Mouse (Mus musculus) T-cell, adult 2 months (primary cell): ENCODE measurements around the gene Tex14.
"Not testable (repeated sequence)": the region's sequence is repeated elsewhere in the genome, so short reads cannot be mapped to it uniquely, and the experiment has no call there.

Source experiments
- DNase-seq: peaks from one replicate; pipeline ENCODE4 v3.0.0; 2022; ENCODE audit warnings: low spot score

Gene Tex14

DNA sequence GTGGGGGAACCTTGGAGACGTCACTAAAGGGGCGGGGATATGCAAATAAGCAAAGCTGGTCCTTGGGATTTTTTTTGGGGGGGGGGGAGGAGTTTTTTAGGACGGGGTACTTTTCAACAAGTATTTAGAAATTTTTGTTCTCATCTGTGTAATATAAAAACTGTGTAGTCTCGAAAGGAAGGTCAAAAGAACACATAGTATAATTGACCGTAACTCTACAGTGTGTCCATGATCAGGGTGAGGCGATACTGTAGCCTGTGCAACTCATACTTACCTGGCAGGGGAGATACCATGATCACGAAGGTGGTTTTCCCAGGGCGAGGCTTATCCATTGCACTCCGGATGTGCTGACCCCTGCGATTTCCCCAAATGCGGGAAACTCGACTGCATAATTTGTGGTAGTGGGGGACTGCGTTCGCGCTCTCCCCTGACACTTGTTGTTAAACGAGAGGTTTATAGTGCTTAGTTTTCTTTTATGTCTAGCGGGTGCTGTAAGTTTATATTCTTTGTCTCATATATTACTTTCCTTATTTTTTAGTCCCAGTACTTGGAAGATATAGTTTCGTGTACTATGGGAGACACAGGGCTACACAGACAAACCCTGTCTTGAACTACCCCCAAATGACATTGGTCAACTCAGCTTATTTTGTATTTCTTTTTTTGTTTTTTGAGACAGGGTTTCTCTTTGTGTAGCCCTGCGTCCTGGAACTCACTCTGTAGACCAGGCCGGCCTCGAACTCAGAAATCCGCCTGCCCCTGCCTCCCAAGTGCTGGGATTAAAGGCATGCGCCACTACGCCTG, 21.8 kb downstream of the Tex14 start:
- peak; percentile 90 for DNase-seq

DNA sequence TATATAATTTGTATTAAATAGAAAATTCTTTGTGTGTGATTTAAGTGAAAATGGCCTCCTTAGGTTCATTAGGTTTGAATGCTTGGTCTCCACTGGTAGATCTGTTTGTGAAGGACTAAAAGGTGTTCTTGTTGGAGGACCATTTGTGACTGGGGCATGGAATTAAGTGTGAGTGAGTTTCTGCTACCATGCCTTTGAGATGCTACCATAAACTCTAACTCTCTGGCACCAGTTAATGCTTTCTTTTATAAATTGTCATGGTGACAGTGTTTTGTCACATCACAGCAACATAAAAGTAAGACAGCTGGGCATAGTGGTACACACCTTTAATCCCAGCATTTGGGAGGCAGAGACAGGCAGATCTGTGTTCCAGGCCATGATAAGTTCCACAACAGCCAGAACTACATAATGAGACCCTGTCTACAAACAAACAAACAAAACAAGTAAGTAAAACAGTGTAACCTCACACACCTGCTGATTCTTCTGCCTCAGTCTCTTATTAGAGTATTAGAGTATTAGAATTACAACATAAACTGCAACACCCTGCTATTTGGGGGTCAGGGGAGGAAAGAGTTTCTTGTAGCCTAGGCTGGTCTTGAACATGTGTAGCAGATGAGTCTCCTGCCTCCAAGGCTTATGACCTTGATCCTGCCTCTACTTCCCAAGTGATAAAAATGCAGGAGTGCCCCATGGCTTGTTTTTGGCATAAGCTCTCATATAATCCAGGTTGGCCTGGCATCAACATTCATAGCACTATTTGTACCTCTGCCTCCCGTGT, 22.6 kb downstream of the Tex14 start:
- no peak for DNase-seq

DNA sequence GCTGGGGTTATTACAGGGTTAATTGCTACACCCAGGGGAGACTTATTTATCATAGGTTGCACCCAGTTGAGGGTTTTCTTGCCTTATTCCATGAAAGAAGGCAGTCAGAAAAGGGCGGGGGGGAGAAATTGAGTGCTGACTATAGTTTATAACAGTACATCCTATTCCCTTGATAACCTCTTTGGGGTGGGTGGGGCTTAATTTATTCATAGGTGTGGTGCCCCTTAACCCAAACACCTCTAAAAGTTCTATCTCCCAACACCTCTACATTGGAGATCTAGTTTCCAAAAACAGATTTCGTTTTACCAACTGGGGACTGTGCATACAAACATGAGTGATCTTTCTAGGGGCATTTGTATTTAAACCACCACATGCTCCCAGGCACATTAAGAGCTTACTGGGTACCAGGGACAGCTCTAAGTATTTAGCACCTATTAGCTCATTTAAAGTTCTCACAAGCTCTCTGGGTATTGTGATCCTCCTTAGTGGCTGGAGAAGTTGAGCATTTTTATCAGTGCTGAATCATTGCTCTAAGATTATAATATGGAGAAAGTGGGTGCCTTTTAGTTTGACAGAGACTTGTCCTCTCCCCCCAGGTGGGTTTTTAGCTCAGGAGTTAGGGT, 23.3 kb downstream of the Tex14 start:
- DNase-seq, result no peak

DNA sequence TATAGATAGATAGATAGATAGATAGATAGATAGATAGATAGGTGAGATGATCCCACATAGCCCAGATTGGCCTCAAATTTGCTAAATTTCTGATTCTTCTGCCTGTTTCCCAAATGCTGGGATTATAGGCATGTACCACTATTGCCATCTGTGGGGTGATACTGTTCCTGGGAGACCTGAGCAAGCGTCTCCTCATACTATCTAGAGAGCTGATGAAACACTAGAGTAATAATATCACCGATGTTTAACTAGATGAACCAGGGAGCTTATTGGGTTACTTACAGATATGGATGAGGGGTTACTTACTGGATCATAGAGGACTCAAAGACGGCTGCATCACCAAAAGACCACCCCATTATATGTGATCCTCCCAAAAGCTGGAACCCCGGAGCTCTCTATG, 24.5 kb downstream of the Tex14 start:
- no peak for DNase-seq

DNA sequence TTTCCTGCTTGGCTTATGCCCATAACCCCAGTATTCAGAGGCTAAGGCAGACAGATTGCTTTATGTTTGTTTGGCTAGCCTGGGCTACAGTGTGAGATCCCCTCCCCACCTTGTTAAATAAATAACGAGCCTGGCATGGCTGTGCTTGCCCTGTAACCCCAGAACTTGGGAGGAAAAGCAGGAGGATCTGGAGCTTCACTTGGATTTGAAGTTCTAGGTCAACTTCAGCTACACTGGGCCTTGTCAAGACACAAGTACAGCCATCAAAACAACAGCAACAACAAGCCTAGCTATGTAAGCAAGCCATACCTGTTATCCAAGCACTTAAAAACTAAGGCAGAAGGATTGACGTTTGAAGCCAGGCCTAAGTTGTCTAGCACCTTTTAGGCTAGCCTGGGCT, 25.5 kb downstream of the Tex14 start:
- DNase-seq, result no peak

DNA sequence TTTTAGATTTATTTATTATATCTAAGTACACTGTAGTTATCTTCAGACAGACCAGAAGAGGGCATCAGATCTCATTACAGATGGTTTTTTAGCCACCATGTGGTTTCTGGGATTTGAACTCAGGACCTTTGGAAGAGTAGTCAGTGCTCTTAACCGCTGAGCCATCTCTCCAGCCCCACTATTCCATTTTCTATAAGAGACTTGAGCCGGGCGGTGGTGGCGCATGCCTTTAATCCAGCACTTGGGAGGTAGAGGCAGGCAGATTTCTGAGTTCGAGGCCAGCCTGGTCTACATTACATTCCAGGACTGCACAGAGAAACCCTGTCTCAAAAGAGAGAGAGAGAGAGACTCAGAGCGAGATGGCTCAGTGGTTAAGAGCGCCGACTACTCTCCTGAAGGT, 26.9 kb downstream of the Tex14 start:
- DNase-seq, result not testable (repeated sequence)

DNA sequence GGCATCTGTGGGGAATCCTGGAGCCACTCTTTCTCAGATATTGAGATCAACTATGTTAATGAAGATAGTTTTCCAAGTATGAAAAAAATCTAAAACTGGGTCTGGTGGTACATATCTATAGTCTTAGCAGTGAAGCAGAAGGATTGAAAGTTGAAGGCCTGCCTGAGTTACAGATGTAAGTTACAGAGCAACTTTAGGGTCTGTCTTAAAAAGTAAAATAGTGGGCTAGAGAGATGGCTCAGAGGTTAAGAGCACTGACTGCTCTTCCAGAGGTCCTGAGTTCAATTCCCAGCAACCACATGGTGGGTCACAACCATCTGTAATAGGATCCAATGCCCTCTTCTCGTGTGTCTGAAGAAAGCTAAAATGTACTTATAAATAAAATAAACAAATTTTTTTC, 27.6 kb downstream of the Tex14 start:
- no peak for DNase-seq

DNA sequence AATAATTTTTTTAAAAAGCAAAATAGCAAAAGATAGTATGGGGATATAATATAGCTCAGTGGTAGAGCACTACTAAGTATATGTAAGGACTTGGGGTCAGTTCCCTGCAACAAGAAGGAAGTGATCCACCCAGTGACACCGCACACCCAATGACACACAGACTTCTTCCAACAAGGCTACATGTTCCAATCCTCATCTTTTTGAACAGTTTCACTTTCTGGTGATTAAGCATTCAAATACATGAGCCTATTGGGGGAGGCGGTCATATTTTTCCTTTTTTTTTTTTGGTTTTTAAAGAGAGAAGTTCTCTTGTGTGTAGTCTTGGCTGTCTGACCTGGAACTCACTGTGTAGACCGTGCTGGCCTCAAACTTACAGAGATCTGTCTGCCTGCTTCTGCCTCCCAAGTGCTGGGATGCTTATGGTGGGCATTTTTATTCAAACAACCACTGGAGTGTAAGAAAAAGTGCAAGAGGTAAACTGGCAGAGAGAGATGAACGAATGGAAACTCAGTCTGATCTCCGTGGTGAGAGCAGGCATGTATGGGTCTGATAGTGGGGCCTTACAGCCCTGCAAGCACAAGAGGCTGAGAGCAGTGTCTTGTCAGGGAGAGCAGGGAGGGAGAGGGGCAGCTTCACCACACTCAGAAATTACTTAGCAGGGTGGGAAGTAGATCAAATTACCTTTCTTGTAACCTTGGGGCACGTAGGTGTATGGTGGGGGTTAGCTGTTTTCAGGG, 28.2 kb downstream of the Tex14 start:
- DNase-seq, result no peak

DNA sequence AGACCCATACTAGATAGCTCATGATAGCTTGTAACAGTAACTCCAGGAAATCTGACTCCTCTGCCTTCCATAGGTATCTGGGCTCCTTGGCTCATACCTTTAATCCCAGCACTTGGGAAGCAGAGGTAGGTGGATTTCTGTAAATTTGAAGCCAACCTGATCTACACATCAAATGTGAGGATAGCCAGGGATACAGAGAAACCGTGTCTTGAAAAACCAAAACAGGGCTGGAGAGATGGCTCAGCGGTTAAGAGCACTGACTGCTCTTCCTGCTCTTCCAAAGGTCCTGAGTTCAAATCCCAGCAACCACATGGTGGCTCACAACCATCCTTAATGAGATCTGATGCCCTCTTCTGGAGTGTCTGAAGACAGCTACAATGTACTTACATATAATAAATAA, 30.2 kb downstream of the Tex14 start:
- not testable (repeated sequence) for DNase-seq

DNA sequence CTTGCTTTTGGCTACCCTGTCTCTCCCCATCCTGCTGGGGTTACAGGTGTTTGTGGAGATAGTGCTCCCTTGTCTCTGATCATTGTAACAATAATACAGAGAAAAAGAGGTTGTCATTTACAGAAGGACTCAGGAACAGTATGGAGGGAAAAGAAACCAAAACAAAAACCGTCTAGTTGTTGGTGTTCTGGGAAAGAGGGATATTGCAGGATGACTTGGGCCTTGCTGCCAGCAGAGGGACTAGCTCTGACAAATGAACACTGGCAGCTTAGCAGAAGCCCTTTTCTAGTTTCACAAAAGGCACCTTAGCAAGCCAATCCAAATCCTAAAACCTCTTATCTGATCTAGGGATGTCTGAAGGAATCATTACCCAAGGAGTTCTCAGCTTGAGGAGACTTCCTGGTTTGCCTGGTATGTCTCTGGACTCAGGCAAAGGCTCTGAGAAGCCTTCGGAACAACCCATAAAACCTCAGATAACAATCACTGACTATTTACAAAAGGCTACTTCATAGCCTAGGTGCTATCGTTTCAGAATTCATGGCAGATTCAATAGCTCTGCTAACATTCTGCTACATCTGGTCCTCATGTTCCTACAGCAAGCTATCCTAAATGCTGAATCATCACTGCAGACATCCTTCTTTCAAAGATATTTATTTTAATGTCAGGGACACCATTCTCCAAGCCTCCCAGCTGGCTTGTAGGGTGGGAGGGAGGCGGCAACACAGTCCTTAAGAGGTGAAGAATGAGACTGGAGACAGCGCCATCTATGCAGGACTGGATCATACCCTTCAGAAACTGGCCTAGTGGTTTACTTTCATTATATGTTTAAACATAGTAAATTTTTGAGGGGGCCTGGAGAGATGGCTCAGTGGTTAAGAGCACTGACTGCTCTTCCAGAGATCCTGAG, 31.7 kb downstream of the Tex14 start:
- no peak for DNase-seq

DNA sequence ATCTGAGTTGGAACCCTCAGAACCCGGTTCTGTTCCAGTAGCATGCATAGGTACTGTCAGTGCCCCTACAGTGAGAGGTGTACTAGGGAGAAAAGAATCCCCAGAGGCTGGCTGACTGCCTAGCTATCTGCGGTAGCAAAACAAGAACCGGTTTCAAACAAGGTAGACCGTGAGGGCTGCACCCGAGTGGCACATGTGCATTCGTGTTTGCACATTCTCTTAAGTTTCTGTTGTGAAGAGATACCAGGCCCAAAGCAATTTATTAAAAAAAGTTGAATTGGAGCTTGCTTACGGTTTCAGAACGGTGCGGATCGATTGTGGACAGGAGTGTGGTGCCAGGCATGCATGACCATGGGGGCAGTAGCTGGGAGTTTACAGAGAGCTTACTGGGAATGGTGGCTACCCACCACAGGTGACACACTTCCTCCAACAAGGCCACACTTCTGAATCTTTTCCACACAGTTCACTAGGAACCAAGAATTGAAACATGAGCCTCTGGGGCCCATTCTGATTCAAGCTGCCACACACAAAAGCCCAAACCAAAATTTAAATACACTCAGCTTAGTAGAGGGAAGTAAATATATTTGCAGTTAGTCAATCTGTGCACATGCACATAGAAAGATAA, 35.0 kb downstream of the Tex14 start:
- DNase-seq, result no peak

DNA sequence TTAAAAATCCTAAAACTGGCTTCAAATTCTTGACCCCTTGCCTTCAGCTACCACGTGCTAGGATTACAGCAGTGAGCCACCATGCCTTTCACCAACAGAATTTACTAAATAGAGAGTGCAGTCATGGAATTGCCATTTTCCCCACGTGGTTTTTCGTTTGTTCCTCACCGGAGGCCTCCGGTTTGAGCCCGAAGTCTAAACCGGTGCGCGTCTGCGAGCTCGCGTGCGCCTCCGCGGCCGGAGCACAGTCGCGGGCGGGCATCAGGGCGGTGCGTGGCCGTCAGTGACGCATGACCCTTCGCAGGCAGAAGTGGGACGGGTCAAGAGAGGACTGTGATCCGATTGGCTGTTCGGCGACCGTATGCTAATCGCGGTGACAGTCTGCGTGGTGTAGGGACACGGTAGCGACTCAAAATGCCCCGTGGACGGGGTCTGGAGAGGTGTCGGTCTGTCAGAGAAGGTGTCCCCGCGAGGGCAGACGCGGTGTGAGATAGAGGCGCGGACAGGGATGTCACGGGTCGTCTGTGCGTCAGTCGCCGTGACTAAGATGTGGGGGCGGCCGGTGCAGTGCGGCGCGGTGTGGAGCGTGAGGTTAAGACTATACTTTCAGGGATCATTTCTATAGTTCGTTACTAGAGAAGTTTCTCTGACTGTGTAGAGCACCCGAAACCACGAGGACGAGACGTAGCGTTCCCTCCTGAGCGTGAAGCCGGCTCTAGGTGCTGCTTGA, 37.9 kb downstream of the Tex14 start:
- DNase-seq, result peak; percentile 77

DNA sequence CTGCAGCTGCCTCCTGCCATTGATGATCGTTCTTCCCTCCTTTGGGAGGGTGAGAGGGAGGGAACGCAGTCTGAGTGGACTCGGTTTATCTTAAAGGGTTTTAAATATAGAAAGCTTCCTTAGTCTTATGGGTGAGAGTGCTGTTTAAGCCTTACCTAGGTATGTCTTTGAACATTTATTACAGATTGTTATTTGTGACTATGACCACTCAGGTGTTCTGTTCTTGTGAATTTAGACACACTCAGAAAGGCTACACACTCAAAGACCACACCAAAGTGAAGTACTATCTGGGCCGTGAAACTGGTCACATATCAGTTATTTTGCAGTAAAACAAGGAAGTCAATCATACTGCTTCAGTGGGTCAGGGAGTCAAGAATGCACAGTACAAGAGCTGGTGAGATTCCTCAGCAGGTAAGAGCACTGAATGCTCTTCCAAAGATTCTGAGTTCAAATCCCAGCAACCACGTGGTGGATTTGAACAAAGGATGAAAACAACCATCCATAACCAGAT, 38.6 kb downstream of the Tex14 start:
- peak; percentile 84 for DNase-seq

DNA sequence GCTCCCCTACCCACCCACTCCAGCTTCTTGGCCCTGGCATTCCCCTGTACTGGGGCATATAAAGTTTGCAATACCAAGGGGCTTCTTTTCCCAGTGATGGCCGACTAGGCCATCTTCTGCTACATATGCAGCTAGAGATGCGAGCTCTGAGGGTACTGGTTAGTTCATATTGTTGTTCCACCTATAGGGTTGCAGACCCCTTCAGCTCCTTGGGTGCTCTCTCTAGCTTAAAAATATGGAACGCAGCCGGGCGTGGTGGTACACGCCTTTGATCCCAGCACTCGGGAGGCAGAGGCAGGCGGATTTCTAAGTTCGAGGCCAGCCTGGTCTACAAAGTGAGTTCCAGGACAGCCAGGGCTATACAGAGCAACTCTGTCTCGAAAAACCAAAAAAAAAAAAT, 39.2 kb downstream of the Tex14 start:
- DNase-seq, result not testable (repeated sequence)

DNA sequence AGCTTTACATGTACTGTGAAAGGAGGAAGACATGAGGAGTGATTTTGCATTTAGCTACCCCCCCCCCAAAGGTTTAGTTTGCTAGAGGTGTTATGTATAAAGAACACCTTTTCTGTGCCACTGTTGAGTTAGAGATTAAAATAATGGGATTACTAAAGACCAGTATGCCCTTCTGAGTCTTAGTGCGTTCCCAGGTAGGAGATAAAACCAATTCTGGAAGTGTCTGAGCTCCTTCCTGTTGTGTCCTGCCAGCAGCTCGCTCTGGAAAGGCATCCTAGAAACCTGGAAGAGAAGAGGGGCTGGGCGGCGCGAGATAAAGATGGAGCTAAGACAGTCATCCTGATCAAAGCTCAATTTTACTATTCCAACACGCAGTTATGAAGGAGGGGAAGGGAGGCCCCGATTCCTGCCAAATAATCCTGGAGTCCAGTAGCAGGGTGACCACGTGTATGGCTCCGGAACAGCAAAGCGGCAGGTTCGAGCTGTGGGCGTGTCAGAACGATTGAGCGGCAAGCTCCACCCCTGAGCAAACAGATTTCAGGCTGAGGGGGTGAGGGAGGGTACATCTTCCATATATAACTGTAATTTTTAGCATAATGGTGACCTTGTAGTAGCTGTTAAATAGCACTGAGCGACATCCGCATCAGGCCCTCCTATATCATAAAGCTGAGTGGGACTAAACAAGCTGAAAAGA, 40.0 kb downstream of the Tex14 start:
- no peak for DNase-seq

DNA sequence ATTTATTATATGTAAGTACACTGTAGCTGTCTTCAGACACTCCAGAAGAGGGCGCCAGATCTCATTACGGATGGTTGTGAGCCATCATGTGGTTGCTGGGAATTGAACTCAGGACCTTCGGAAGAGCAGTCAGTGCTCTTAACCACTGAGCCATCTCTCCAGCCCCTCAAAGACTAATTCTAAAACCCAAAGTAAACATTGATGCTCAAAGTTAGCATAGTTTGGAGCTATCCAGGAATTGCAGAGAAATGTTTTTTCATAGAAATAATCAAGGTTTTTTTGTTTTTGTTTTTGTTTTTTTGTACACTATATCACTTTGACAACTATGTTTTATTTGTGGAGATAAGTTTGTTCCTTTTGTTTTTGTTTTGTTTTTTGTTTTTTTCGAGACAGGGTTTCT, 40.7 kb downstream of the Tex14 start:
- DNase-seq, result not testable (repeated sequence)

DNA sequence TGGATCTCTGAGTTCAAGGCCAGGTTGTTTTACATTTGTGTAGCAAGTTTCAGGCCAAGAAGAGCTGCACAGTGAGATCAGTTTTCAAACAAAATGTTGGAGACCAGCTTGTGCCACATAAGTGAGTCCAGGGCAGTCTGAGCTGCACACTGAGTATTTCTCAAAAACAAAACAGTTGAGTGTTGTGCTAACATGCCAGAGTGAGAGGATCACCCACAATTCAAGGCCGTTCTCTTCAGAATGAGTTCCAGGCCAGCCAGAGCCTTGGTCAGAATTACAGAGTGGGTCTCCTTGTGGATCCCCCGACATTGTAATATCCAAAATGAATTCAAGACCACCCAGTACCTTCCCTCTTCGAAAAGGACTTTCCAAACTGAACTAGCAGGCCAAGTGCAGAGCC, 41.3 kb downstream of the Tex14 start:
- DNase-seq, result no peak

DNA sequence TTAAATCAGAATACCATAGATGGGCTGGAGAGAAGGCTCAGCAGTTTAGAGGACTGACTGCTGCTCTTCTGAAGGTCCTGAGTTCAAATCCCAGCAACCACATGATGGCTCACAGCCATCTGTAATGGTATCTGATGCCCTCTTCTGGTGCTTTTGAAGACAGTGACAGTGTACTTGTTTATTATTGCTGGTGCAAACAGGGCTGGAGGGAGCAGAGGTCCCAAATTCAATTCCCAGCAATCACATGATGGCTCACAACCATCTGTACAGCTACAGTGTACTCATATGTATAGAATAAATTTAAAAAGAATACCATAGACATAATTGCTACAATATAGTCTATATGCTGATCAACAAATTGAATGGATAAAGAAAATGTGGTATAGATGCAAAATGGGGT, 42.6 kb downstream of the Tex14 start:
- DNase-seq, result no peak

DNA sequence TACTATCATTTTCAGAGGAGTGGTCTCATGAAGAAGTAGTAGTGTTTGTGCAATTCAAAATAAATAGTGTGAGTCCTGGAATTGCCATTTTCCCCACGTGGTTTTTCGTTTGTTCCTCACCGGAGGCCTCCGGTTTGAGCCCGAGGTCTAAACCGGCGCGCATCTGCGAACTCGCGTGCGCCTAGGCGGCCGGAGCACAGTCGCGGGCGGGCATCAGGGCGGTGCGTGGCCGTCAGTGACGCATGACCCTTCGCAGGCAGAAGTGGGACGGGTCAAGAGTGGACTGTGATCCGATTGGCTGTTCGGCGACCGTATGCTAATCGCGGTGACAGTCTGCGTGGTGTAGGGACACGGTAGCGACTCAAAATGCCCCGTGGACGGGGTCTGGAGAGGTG, 43.2 kb downstream of the Tex14 start:
- DNase-seq, result peak; percentile 71
